Mouse (Mus musculus) MEL-GATA-1-ER (cell line): Measurements from ENCODE around the gene Aqp8.
A peak's percentile ranks its signal among the peaks of the same experiment; 100 is the strongest.

Experiments used
- DNase-seq: peaks from one replicate; pipeline ENCODE4 v3.0.0-alpha.2; 2012; ENCODE audit warnings: low read depth; ENCODE audit errors: extremely low read depth

Aqp8 gene

GRCm38 (mm10) chr7:123462070-123462501 is at the start of gene Aqp8:
TSS of gene Aqp8 (plus strand) at chr7:123462291.
- DNase-seq: peak; percentile 86

GRCm38 (mm10) chr7:123416803-123417202 is 45.3 kb upstream of the Aqp8 start:
- DNase-seq: no peak

GRCm38 (mm10) chr7:123417661-123418060 is 44.4 kb upstream of the Aqp8 start:
- no peak for DNase-seq

GRCm38 (mm10) chr7:123419984-123420383 is 42.1 kb upstream of the Aqp8 start:
- DNase-seq: no peak

GRCm38 (mm10) chr7:123421958-123422357 is 40.1 kb upstream of the Aqp8 start:
- DNase-seq: no peak

- DNase-seq: no peak
Measured at GRCm38 (mm10) chr7:123424281-123424680, 37.8 kb upstream of the Aqp8 start.

- DNase-seq: no peak
Measured at GRCm38 (mm10) chr7:123425134-123425757, 36.8 kb upstream of the Aqp8 start.

GRCm38 (mm10) chr7:123429624-123430410 is 32.3 kb upstream of the Aqp8 start:
- DNase-seq: no peak

- no peak for DNase-seq
Measured at GRCm38 (mm10) chr7:123430411-123430705, 31.7 kb upstream of the Aqp8 start.

- DNase-seq: no peak
Measured at GRCm38 (mm10) chr7:123431206-123431605, 30.9 kb upstream of the Aqp8 start.

- no peak for DNase-seq
Measured at GRCm38 (mm10) chr7:123442079-123442478, 20.0 kb upstream of the Aqp8 start.

- DNase-seq: no peak
Measured at GRCm38 (mm10) chr7:123448794-123449193, 13.3 kb upstream of the Aqp8 start.

- DNase-seq: no peak
Measured at GRCm38 (mm10) chr7:123449676-123450075, 12.4 kb upstream of the Aqp8 start.

GRCm38 (mm10) chr7:123450515-123450914 is 11.6 kb upstream of the Aqp8 start:
- no peak for DNase-seq

GRCm38 (mm10) chr7:123452551-123452950 is 9.5 kb upstream of the Aqp8 start:
- DNase-seq: no peak

- no peak for DNase-seq
Measured at GRCm38 (mm10) chr7:123453066-123453465, 9.0 kb upstream of the Aqp8 start.

GRCm38 (mm10) chr7:123455088-123455487 is 7.0 kb upstream of the Aqp8 start:
- no peak for DNase-seq

- no peak for DNase-seq
Measured at GRCm38 (mm10) chr7:123458309-123458708, 3.8 kb upstream of the Aqp8 start.

- peak; percentile 96 for DNase-seq
Measured at GRCm38 (mm10) chr7:123459247-123459646, 2.8 kb upstream of the Aqp8 start.

GRCm38 (mm10) chr7:123461316-123461715 is 775 bp upstream of the Aqp8 start:
- DNase-seq: no peak

- DNase-seq: no peak
Measured at GRCm38 (mm10) chr7:123463569-123463968, 1.5 kb downstream of the Aqp8 start.

- no peak for DNase-seq
Measured at GRCm38 (mm10) chr7:123465692-123466387, 3.7 kb downstream of the Aqp8 start.
